Mouse (Mus musculus): ENCODE results near the gene Tmem161b. TPM values are rescaled to one million over a fixed set of nuclear protein-coding genes. Genes with fewer than 3 reads are reported as not detected.
A peak's percentile ranks its signal among the peaks of the same experiment; 100 is the strongest.
"Not testable (repeated sequence)": the region's sequence is repeated elsewhere in the genome, so short reads cannot be mapped to it uniquely, and the experiment has no call there.

Tmem161b gene
- total RNA-seq (2021): 10 to 100 TPM; 24.9 to 29.8 TPM
- long read RNA-seq, experiment 1, partial matches to known transcripts: 3 of 17 reads
- long read RNA-seq, experiment 1, other reads (novel, unspliced or antisense): 8 of 17 reads
- long read RNA-seq, experiment 2, transcript Tmem161b-201 (12 exons, 2,857 nt): major isoform, 10 of 20 reads
- long read RNA-seq, experiment 2, partial matches to known transcripts: 1 of 20 reads
- long read RNA-seq, experiment 2, other reads (novel, unspliced or antisense): 5 of 20 reads

DNA sequence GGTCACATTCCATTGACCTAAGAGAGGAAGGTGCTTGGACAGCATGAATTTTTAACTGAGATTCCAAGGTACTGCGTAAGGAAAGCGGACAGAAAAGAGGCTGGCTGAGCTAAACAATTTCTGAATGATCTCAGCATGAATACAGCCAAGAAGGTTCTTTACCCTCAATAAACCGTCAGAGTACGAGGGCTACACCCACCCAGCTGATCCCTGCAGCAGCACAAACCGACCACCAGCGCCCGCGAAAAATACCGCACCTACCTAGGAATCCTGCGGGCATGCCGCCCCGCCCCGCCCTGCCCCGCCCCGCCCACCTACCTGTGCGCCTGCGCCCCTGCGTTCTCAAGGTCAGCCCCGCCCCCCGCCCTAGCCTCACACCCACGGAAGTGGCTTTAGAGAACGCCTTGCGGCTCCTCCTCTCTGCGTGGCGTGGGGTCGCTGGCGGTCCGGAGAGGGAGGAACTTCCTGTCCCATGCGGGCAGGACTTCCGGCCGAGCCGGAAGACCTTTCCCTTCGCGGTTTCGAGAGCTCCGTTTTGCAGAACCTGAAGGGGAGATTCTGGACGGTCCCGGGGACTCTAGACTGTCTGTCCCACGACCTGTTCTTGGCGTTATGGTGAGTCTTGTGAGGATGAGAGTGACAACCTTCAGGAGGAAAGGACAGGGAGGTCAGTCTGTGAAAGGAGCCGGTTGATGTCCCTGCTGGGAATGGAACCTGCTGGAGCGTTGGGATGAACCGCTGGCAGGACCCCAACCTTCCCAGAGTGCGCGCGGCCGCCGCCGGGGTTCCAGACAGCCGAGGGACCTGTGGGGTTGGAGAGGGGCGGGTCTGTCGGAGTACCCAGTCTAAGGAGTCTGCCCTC, at the start of gene Tmem161b:
Gene Tmem161b (plus strand): TSS at position 477 of the 862 bp plus-strand sequence.
- DNase-seq (ENCODE audit: low spot score in 2 of 2): peak; percentile 85 to 90

DNA sequence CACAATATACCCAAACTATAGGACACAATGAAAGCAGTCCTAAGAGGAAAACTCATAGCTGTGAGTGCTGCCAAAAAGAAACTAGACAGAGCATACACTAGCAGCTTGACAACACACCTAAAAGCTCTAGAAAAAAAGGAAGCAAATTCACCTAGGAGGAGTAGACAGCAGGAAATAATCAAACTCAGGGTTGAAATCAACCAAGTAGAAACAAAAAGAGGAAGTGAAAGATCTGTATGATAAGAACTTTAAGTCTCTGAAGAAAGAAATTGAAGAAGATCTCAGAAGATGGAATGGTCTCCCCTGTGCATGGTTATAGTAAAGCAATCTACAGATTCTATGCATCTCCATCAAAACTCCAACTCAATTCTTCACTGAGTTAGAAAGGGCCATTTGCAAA, 36.3 kb upstream of the Tmem161b start:
- not testable (repeated sequence) for DNase-seq (ENCODE audit: low spot score in 2 of 2)

DNA sequence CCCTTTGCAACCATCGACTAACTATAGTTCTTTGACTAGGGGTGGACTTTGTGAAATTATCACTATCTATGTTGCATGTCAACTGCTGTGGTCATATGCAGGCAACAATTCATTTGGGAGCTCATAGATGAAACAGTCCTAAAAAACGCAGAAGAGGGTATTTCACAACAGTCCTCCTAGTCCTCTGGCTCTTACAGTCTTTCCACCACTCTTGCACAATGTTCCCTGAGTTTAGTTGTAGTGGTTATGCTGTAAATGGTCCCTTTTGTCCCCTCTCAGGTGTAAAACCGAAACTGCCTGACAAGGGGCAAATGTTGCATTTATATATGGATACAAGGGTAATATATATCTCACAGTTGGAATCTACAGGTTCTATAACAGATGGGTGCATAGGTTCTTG, 29.4 kb upstream of the Tmem161b start:
- DNase-seq (ENCODE audit: low spot score in 2 of 2): no peak

DNA sequence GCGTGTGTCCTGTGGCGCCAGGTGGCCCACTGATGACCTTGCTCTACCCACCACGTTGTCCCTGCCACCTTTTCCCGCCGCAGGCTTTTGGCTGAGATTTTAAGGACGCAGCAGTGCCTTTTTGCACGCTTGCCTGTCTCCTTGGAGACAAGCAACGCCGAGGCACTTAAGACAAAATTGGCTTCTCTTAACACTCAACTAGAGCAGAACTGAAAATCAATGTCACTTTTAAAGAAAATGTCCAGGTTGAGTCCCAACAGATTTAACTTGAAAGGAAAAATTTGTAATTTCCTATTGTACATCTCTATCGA, 541 bp downstream of the Tmem161b start:
- DNase-seq (ENCODE audit: low spot score in 2 of 2): no peak

DNA sequence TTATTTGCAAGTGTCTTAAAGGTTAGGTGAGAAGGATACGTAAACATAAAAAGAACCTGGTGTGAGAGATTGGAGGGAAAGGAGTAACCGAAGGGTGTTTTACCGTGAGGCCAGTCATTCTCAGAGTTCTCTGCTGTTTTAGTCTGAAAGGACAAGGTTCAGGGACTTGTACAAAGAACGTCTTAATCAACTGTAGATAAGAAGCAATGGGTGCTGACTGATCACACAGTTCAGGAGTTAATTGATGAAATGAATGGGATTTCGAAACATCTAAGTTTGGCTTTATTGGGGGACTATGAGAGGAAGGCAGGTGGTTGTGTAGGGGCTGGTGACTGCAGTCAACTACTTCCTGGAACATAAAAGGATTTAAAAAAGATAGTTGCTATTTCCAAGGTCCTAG, 922 bp downstream of the Tmem161b start:
- DNase-seq (ENCODE audit: low spot score in 2 of 2): no peak

- DNase-seq (ENCODE audit: low spot score in 2 of 2): no peak
Observed at GRCm38 (mm10) chr13:84234019-84234418, 11.9 kb downstream of the Tmem161b start.

DNA sequence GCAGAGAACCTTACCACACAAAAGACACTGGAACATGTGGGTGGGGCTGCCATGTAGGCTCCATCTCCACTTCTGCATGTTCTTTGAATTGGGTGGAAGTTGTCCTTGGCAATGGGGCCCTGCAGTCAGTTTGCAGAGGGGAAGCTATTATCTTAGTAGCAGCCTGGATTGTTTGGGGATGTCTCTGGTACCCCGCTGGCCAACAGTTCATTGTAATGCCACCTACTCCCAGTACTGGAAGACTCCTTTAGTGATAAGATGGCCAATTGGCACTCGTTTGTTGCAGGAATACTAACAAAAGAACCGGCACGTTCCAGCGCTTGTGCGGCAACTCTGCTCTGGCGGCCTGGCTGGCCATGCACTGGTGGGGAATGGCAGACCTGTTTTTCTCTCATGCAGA, 14.7 kb downstream of the Tmem161b start:
- no peak for DNase-seq (ENCODE audit: low spot score in 2 of 2)

- DNase-seq (ENCODE audit: low spot score in 2 of 2): no peak
Observed at GRCm38 (mm10) chr13:84238184-84238583, 16.1 kb downstream of the Tmem161b start.

GRCm38 (mm10) chr13:84248065-84248464, 26.0 kb downstream of the Tmem161b start:
- no peak for DNase-seq (ENCODE audit: low spot score in 2 of 2)

DNA sequence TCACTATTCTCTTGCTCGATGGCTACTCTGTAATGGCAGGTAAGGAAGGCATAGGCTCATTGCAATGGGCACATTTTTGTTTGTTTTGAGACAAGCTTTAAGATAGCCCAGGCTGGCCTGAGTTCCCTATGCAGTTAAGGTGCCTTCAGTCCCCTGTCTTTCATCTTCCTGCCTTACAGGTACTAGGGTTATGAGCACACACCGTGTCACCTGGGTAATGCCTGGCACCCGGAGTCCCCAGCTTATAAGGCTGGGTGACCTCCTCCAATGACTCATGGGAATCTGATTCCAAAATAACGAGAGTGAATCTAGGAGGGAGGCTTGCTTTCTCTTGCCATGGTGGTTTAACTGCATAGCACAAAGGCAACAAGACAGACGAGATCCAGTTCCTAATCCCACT, 29.2 kb downstream of the Tmem161b start:
- no peak for DNase-seq (ENCODE audit: low spot score in 2 of 2)

GRCm38 (mm10) chr13:84255047-84255446, 33.0 kb downstream of the Tmem161b start:
- DNase-seq (ENCODE audit: low spot score in 2 of 2): no peak

GRCm38 (mm10) chr13:84264418-84264817, 42.3 kb downstream of the Tmem161b start:
- not testable (repeated sequence) for DNase-seq (ENCODE audit: low spot score in 2 of 2)

- DNase-seq (ENCODE audit: low spot score in 2 of 2): no peak
Observed at GRCm38 (mm10) chr13:84276246-84276645, 54.1 kb downstream of the Tmem161b start.

- no peak for DNase-seq (ENCODE audit: low spot score in 2 of 2)
Observed at GRCm38 (mm10) chr13:84280352-84280751, 58.3 kb downstream of the Tmem161b start.

DNA sequence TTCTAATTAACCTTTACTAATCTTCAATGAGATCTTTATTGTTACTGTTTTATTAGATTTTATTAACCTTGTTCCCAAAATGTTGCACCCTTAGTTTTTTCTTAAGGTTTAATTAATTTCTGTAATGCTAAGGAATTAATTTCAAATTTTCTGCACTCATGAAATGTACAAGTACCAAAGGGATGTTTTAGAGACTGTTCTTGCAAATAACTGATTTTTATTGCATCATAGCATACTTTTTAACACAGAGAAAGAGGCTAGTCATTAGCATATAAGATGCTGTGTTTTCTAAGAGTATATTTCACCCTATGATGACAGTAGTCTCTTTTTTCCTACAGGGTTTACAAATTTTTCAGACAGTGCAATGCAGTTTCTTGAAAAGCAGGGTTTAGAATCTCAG, 60.9 kb downstream of the Tmem161b start:
- DNase-seq (ENCODE audit: low spot score in 2 of 2): no peak

DNA sequence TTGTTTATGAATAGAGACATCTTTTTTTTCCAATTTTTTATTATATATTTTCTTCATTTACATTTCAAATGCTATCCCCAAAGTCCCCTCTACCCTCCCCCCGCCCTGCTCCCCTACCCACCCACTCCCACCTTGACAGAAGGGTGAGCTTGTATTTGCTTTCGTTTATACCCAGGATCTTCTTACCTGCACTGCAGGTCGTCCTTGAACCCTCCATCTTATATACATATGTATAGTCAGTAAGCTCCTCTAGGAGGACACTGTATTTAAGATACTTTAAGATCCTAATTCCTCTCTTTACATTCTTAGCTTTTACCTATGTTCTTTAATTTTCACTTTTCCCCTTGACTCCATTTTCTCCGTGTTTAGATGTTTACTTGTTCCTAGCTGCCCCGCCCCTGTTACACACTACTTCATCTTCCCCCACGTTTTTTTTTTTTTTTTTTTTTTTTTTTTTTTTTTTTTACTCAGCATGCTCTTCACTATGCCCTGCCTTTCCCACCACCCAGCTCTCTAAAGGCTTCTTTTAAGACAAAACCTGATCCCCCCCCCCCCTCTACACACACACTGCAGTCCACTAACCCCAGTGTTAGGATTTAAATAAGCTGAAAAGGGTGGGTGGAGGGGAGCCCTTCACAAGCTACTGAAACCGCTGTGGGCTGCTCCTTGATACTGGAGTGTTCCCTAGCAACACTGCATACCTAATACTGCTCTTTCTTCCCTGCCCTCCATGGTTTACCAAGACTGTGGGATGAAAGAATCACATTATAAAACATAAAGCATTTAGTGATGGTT, 62.9 kb downstream of the Tmem161b start:
- DNase-seq (ENCODE audit: low spot score in 2 of 2): no peak

- DNase-seq (ENCODE audit: low spot score in 2 of 2): no peak
Observed at GRCm38 (mm10) chr13:84285559-84285945, 63.5 kb downstream of the Tmem161b start.

- no peak for DNase-seq (ENCODE audit: low spot score in 2 of 2)
Observed at GRCm38 (mm10) chr13:84299445-84300053, 77.5 kb downstream of the Tmem161b start.

- DNase-seq (ENCODE audit: low spot score in 2 of 2): no peak
Observed at GRCm38 (mm10) chr13:84343272-84343671, 121.2 kb downstream of the Tmem161b start.

GRCm38 (mm10) chr13:84343691-84344495, 121.8 kb downstream of the Tmem161b start:
- DNase-seq (ENCODE audit: low spot score in 2 of 2): peak in 1 of 2 experiments; percentile 16

DNA sequence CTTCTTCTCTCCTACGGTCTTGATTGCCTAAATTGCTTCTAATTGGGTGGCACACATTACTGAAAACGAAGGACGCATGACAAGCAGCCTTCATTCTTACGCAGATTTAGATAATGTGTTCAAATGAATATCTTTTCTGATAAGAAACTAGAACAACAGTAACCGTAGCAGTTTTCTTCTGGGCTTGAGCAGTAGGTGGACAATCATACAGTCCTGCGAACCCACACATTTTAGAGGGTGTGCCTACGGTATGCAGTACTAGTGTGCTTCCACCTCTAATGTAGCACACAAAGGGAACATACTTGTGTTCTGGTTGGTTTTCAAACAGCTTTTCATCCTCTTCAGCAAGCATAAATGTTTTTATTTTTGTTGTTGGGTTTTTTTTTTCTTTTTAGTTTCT, 122.6 kb downstream of the Tmem161b start:
- peak in 1 of 2 experiments; percentile 16 for DNase-seq (ENCODE audit: low spot score in 2 of 2)

All from left cerebral cortex, adult 18-20 months (tissue).